Mouse (Mus musculus) C2C12 (cell line): Measurements from ENCODE around the gene Mov10.
"Not testable (repeated sequence)": the region's sequence is repeated elsewhere in the genome, so short reads cannot be mapped to it uniquely, and the experiment has no call there.

Experiments
- CTCF ChIP-seq: IDR thresholded peaks from one replicate; pipeline ENCODE4 v1.5.1; 2011; ENCODE audit not compliant: control insufficient read depth, insufficient read depth, insufficient read length
- FOSL1 ChIP-seq: IDR thresholded peaks from one replicate; pipeline ENCODE4 v1.8.0; 2011; ENCODE audit warnings: mild to moderate bottlenecking, low read length; ENCODE audit not compliant: poor library complexity, insufficient read depth, severe bottlenecking
- USF1 ChIP-seq: IDR thresholded peaks from one replicate; pipeline ENCODE4 v1.6.1; 2011; ENCODE audit warnings: low read depth, mild to moderate bottlenecking, control low read depth, moderate library complexity

DNA sequence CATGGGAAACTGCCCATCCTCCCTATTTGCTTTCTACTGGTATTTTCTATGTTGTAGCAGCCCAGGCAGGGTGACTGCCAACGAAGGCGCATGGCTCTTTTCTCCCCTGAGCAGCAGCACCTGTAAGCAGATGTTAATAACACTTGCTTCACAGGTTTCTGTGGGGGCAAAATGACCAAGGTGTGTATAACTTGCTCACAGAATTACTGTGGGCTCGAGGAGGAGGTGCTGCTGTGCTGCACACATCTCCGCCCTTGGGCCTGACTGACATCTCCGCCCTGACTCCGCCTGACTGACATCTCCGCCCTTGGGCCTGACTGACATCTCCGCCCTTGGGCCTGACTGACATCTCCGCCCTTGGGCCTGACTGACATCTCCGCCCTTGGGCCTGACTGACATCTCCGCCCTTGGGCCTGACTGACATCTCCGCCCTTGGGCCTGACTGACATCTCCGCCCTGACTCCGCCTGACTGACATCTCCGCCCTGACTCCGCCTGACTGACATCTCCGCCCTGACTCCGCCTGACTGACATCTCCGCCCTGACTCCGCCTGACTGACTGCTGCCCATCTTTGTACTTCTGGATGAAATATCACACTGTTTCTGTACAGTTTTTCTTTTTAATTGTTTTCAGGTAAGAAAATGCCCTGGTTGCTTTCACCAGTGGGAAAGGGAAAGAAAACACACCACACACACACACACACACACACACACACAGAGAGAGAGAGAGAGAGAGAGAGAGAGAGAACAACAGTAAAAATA lies 56.1 kb downstream of the Mov10 start:
- TF ChIP-seq CTCF, FOSL1, USF1: not testable (repeated sequence)
